25 mouse cellular contexts compared by ENCODE assay signal in genomic region chr17:45644185-45644584, GRCm38 (mm10). TPM values are rescaled to one million over a fixed set of nuclear protein-coding genes. Genes with fewer than 3 reads are reported as not detected.
DNase-seq lines count a peak whose midpoint lies in the region; ATAC-seq and TF ChIP-seq lines count a peak whose summit lies in the region.
"Had no signal": no experiment of that assay in that cellular context is flagged by ENCODE, and none has a peak within 500 bp of the region (broad histone marks: within the 10 kb centered on the region; RNA-seq: fewer than 3 reads in every experiment).

No protein-coding gene starts in this region.

- no peak overlapping the region for H3K4me3 ChIP-seq in kidney, postnatal 0 days (replicated peaks; ENCODE audit: low read depth, low read length)
- H3K4me3 ChIP-seq in kidney, adult 2 months (ENCODE audit: insufficient read depth, low read depth, low read length) = no peak overlapping the region
- H3K4me3 ChIP-seq in midbrain, embryonic 11.5 days (ENCODE audit: low read depth, low read length) = no peak overlapping the region
- no peak overlapping the region for H3K4me3 ChIP-seq in midbrain, embryonic 16.5 days (ENCODE audit: low read depth, low read length)
- H3K4me3 ChIP-seq: embryonic facial prominence, embryonic 13.5 days; heart, embryonic 12.5 days; hindbrain, embryonic 10.5 days; liver, embryonic 12.5 days; midbrain, embryonic 10.5 days; neural tube, embryonic 12.5 days; stomach, embryonic 15.5 days had no signal

- 86% methylated on average over 4 of the region's 4 CpGs for WGBS in kidney, postnatal 0 days
- WGBS in kidney, adult 2 months = 95% methylated on average over 4 of the region's 4 CpGs
- 91% methylated on average over 4 of the region's 4 CpGs for WGBS in midbrain, embryonic 11.5 days
- WGBS in midbrain, embryonic 16.5 days = 93% methylated on average over 4 of the region's 4 CpGs

- H3K9ac ChIP-seq in kidney, postnatal 0 days (ENCODE audit: low read depth, low read length) = no peak overlapping the region
- no peak overlapping the region for H3K9ac ChIP-seq in midbrain, embryonic 11.5 days (ENCODE audit: low read length)
- no peak overlapping the region for H3K9ac ChIP-seq in midbrain, embryonic 16.5 days (ENCODE audit: low read depth, low read length)
- H3K9ac ChIP-seq: embryonic facial prominence, embryonic 13.5 days; heart, embryonic 12.5 days; liver, embryonic 12.5 days; neural tube, embryonic 12.5 days; stomach, embryonic 15.5 days had no signal

- no peaks in the 10 kb centered on the region for H3K27me3 ChIP-seq in kidney, postnatal 0 days (ENCODE audit: insufficient read depth, low read length)
- H3K27me3 ChIP-seq in kidney, adult 2 months (replicated peaks; ENCODE audit: control insufficient read depth, insufficient read depth, low read length) = no peaks in the 10 kb centered on the region
- no peaks in the 10 kb centered on the region for H3K27me3 ChIP-seq in midbrain, embryonic 11.5 days (ENCODE audit: control insufficient read depth, insufficient read depth, low read length)
- H3K27me3 ChIP-seq in midbrain, embryonic 16.5 days (ENCODE audit: control insufficient read depth, insufficient read depth, low read depth, low read length) = no peaks in the 10 kb centered on the region
- H3K27me3 ChIP-seq: embryonic facial prominence, embryonic 13.5 days; heart, embryonic 12.5 days; neural tube, embryonic 12.5 days; stomach, embryonic 15.5 days had no signal

- H3K4me1 ChIP-seq in kidney, postnatal 0 days (replicated peaks; ENCODE audit: insufficient read depth, low read length) = no peaks in the 10 kb centered on the region
- no peaks in the 10 kb centered on the region for H3K4me1 ChIP-seq in kidney, adult 2 months (ENCODE audit: control insufficient read depth, insufficient read depth, low read length)
- H3K4me1 ChIP-seq in midbrain, embryonic 11.5 days (ENCODE audit: control insufficient read depth, insufficient read depth, low read length) = no peaks in the 10 kb centered on the region
- H3K4me1 ChIP-seq in midbrain, embryonic 16.5 days (ENCODE audit: control insufficient read depth, insufficient read depth, low read length) = no peaks in the 10 kb centered on the region
- H3K4me1 ChIP-seq: embryonic facial prominence, embryonic 13.5 days; liver, embryonic 12.5 days; neural tube, embryonic 12.5 days; stomach, embryonic 15.5 days had no signal

- no peak for ATAC-seq in kidney, postnatal 0 days (replicated peaks; ENCODE audit: low FRiP score, low read depth)
- ATAC-seq in midbrain, embryonic 11.5 days (ENCODE audit: low FRiP score) = no peak
- no peak for ATAC-seq in midbrain, embryonic 16.5 days
- ATAC-seq: forebrain, embryonic 14.5 days; liver, embryonic 12.5 days had no signal

- no peaks in the 10 kb centered on the region for H3K9me3 ChIP-seq in kidney, postnatal 0 days (replicated peaks; ENCODE audit: low read length)
- H3K9me3 ChIP-seq in midbrain, embryonic 11.5 days (ENCODE audit: control insufficient read depth, low read length) = no peaks in the 10 kb centered on the region; the same call in 1 of the 2 replicates
- no peaks in the 10 kb centered on the region for H3K9me3 ChIP-seq in midbrain, embryonic 16.5 days (replicated peaks; ENCODE audit: control insufficient read depth, low read length, poor library complexity, severe bottlenecking)
- H3K9me3 ChIP-seq: embryonic facial prominence, embryonic 13.5 days; hindbrain, embryonic 10.5 days; liver, embryonic 12.5 days; midbrain, embryonic 10.5 days; neural tube, embryonic 12.5 days; stomach, embryonic 15.5 days had no signal

- H3K4me2 ChIP-seq in kidney, postnatal 0 days (ENCODE audit: low read length) = no peak overlapping the region
- H3K4me2 ChIP-seq in midbrain, embryonic 11.5 days = no peak overlapping the region
- H3K4me2 ChIP-seq in midbrain, embryonic 16.5 days (ENCODE audit: low read length) = no peak overlapping the region
- H3K4me2 ChIP-seq: embryonic facial prominence, embryonic 13.5 days; heart, embryonic 12.5 days; liver, embryonic 12.5 days; neural tube, embryonic 12.5 days; stomach, embryonic 15.5 days had no signal

- H3K27ac ChIP-seq in kidney, postnatal 0 days = no peak overlapping the region
- H3K27ac ChIP-seq in kidney, adult 2 months (ENCODE audit: insufficient read depth, low read depth, low read length) = no peak overlapping the region
- no peak overlapping the region for H3K27ac ChIP-seq in midbrain, embryonic 11.5 days (ENCODE audit: low read depth, low read length)
- H3K27ac ChIP-seq in midbrain, embryonic 16.5 days (ENCODE audit: low read length) = no peak overlapping the region
- H3K27ac ChIP-seq: embryonic facial prominence, embryonic 13.5 days; hindbrain, embryonic 10.5 days; liver, embryonic 12.5 days; midbrain, embryonic 10.5 days; neural tube, embryonic 12.5 days; stomach, embryonic 15.5 days had no signal

- TF ChIP-seq CTCF in kidney, postnatal 0 days (IDR thresholded peaks at IDR 0.05; ENCODE audit: low read depth) = peak; percentile 29; the same call in 1 of the 2 replicates
- TF ChIP-seq CTCF in kidney, adult 2 months (conservative IDR thresholded peaks at IDR 0.05; ENCODE audit: insufficient read depth, insufficient read length, low read depth, low read length) = no peak

- no peaks in the 10 kb centered on the region for H3K36me3 ChIP-seq in kidney, postnatal 0 days (ENCODE audit: insufficient read depth, low read length)
- H3K36me3 ChIP-seq in kidney, adult 2 months (ENCODE audit: control insufficient read depth, insufficient read depth, low read length) = no peaks in the 10 kb centered on the region
- no peaks in the 10 kb centered on the region for H3K36me3 ChIP-seq in midbrain, embryonic 11.5 days (ENCODE audit: control insufficient read depth, insufficient read depth, low read length)
- no peaks in the 10 kb centered on the region for H3K36me3 ChIP-seq in midbrain, embryonic 16.5 days (ENCODE audit: control insufficient read depth, insufficient read depth, low read length)
- H3K36me3 ChIP-seq: embryonic facial prominence, embryonic 13.5 days; heart, embryonic 12.5 days; hindbrain, embryonic 10.5 days; liver, embryonic 12.5 days; midbrain, embryonic 10.5 days; neural tube, embryonic 12.5 days; stomach, embryonic 15.5 days had no signal

- TF ChIP-seq POLR2A in kidney, adult 2 months (IDR thresholded peaks at IDR 0.05; ENCODE audit: low read depth, low read length) = no peak

- DNase-seq in kidney, postnatal 0 days (ENCODE audit: low spot score) = no peak
- no peak for DNase-seq in kidney, adult 2 months
- DNase-seq in midbrain, embryonic 11.5 days (ENCODE audit: low spot score, missing footprints) = peak; percentile 78
- DNase-seq in R1 (ENCODE audit: low read depth, low spot score) = peak; percentile 60
- no peak for DNase-seq in neural tube, embryonic 10.5 days (ENCODE audit: extremely low spot score, low spot score)
- DNase-seq in right cerebral cortex, postnatal 10 days (ENCODE audit: low spot score in 2 of 2) = no peak
- DNase-seq: adrenal gland, postnatal 10 days; cerebellum, adult 8-10 months; cerebellum, postnatal 36 days; embryo, embryonic 11 days; heart, postnatal 10 days; kidney, adult 18-20 months; kidney, postnatal 10 days; right cerebral cortex, postnatal 4 days; thymus, adult 18-20 months; thymus, postnatal 36 days had no signal

RNA-seq across cellular contexts. Expression of gene Capn11, which starts 14.9 kb away (rescaled TPM):
- polyA plus RNA-seq in kidney, postnatal 0 days (2015; fragmentation: Nextera tagmentation; extraction: Ambion mirVana) = 0.17 TPM in 1 of 2 replicates, not detected in the other
- 0.04 and 0.16 TPM in 2 replicates for polyA plus RNA-seq in kidney, adult 2 months (2012; rRNA removed)
- polyA plus RNA-seq in midbrain, embryonic 11.5 days (2014; fragmentation: Nextera tagmentation; extraction: Ambion mirVana) = 0.52 and 0.84 TPM in 2 replicates
- polyA plus RNA-seq in midbrain, embryonic 16.5 days (2015; fragmentation: Nextera tagmentation; extraction: Ambion mirVana) = 0.46 and 0.89 TPM in 2 replicates

RNA-seq across cellular contexts. Expression of gene Mrpl14, which starts 41.9 kb away (rescaled TPM):
- 148 and 160 TPM in 2 replicates for polyA plus RNA-seq in kidney, postnatal 0 days (2015; fragmentation: Nextera tagmentation; extraction: Ambion mirVana)
- polyA plus RNA-seq in kidney, adult 2 months (2012; rRNA removed) = 168 and 199 TPM in 2 replicates
- polyA plus RNA-seq in midbrain, embryonic 11.5 days (2014; fragmentation: Nextera tagmentation; extraction: Ambion mirVana) = 111 and 114 TPM in 2 replicates
- 115 and 118 TPM in 2 replicates for polyA plus RNA-seq in midbrain, embryonic 16.5 days (2015; fragmentation: Nextera tagmentation; extraction: Ambion mirVana)

RNA-seq across cellular contexts. Expression of gene Mymx, which starts 42.3 kb away (rescaled TPM):
- polyA plus RNA-seq in kidney, postnatal 0 days (2015; fragmentation: Nextera tagmentation; extraction: Ambion mirVana) = 16.7 and 18.4 TPM in 2 replicates
- 6.4 and 7.1 TPM in 2 replicates for polyA plus RNA-seq in kidney, adult 2 months (2012; rRNA removed)
- 0.21 TPM in 1 of 2 replicates, not detected in the other for polyA plus RNA-seq in midbrain, embryonic 11.5 days (2014; fragmentation: Nextera tagmentation; extraction: Ambion mirVana)
- polyA plus RNA-seq in midbrain, embryonic 16.5 days (2015; fragmentation: Nextera tagmentation; extraction: Ambion mirVana) = not detected in 2 replicates
- polyA plus RNA-seq: forebrain, embryonic 14.5 days; hindbrain, embryonic 10.5 days; liver, embryonic 12.5 days had no signal

RNA-seq across cellular contexts. Expression of gene Tmem63b, which starts 42.5 kb away (rescaled TPM):
- 29.6 and 32.7 TPM in 2 replicates for polyA plus RNA-seq in kidney, postnatal 0 days (2015; fragmentation: Nextera tagmentation; extraction: Ambion mirVana)
- 77.9 and 90.1 TPM in 2 replicates for polyA plus RNA-seq in kidney, adult 2 months (2012; rRNA removed)
- polyA plus RNA-seq in midbrain, embryonic 11.5 days (2014; fragmentation: Nextera tagmentation; extraction: Ambion mirVana) = 43.3 and 49.3 TPM in 2 replicates
- polyA plus RNA-seq in midbrain, embryonic 16.5 days (2015; fragmentation: Nextera tagmentation; extraction: Ambion mirVana) = 150 and 155 TPM in 2 replicates

RNA-seq across cellular contexts. Expression of gene Slc29a1, which starts 44.8 kb away (rescaled TPM):
- 93.6 and 101 TPM in 2 replicates for polyA plus RNA-seq in kidney, postnatal 0 days (2015; fragmentation: Nextera tagmentation; extraction: Ambion mirVana)
- polyA plus RNA-seq in kidney, adult 2 months (2012; rRNA removed) = 89.5 and 90.4 TPM in 2 replicates
- 45.1 and 46.8 TPM in 2 replicates for polyA plus RNA-seq in midbrain, embryonic 11.5 days (2014; fragmentation: Nextera tagmentation; extraction: Ambion mirVana)
- polyA plus RNA-seq in midbrain, embryonic 16.5 days (2015; fragmentation: Nextera tagmentation; extraction: Ambion mirVana) = 37.8 and 40.7 TPM in 2 replicates

Comparison
In these comparisons a context has a peak if more than half of its experiments do, and no peak if none do; other contexts are left out.
1. DNase-seq: peak in midbrain, embryonic 11.5 days (single experiment) and R1 (single experiment); none in kidney, postnatal 0 days (single experiment), kidney, adult 2 months (single experiment), neural tube, embryonic 10.5 days (single experiment) and right cerebral cortex, postnatal 10 days (0 of 2).